Mouse (Mus musculus) thymus, adult 2 months (tissue): Measurements from ENCODE around the gene Tspan2. TPM values are rescaled to one million over a fixed set of nuclear protein-coding genes. Genes with fewer than 3 reads are reported as not detected.

Experiments
- DNase-seq: peaks from one replicate; pipeline ENCODE4 v3.0.0; 2021
- H3K27ac ChIP-seq: fragments of 200-500 bp; 2 replicates; pipeline ENCODE4 v1.5.1; 2012; ENCODE audit warnings: low read length, control low read depth; ENCODE audit not compliant: control insufficient read depth, insufficient read depth
- H3K27me3 ChIP-seq: fragments of 200-500 bp; 2 replicates; pipeline ENCODE4 v1.6.1; 2012; ENCODE audit warnings: mild to moderate bottlenecking, low read length, moderate library complexity, mixed read lengths; ENCODE audit not compliant: control insufficient read depth, insufficient read depth
- H3K36me3 ChIP-seq: fragments of 200-500 bp; 2 replicates; pipeline ENCODE4 v1.6.1; 2012; ENCODE audit warnings: mild to moderate bottlenecking, low read length, moderate library complexity; ENCODE audit not compliant: control insufficient read depth, insufficient read depth
- H3K4me1 ChIP-seq: fragments of 200-500 bp; replicated peaks from 2 replicates; pipeline ENCODE4 v1.6.1; 2012; ENCODE audit warnings: low read length; ENCODE audit not compliant: control insufficient read depth, insufficient read depth
- H3K4me3 ChIP-seq: fragments of 200-500 bp; 2 replicates; pipeline ENCODE4 v1.5.1; 2012; ENCODE audit warnings: mild to moderate bottlenecking, low read length, control low read depth, moderate library complexity; ENCODE audit not compliant: control insufficient read depth, insufficient read depth
- CTCF ChIP-seq: fragments of 200-500 bp; IDR thresholded peaks from 2 replicates; pipeline ENCODE4 v1.5.1; 2012; ENCODE audit warnings: mild to moderate bottlenecking, control low read depth, low read length, moderate library complexity, borderline replicate concordance; ENCODE audit not compliant: control insufficient read depth, poor library complexity, insufficient read depth; ENCODE audit errors: extremely low read depth
- POLR2A ChIP-seq: fragments of 200-500 bp; IDR thresholded peaks from 2 replicates; pipeline ENCODE4 v1.6.1; 2012; ENCODE audit warnings: mild to moderate bottlenecking, low read length, control low read depth, moderate library complexity; ENCODE audit not compliant: control insufficient read depth, poor library complexity, insufficient read depth; ENCODE audit errors: extremely low read depth
- WGBS: fragments of 180-500 bp; shearing (Covaris S2); methylation state at CpG from one replicate; pipeline ENCODE4 v1.1.7; 2018; 5-methylcytosine and 5-hydroxymethylcytosine counted together
- polyA plus RNA-seq: library from polyadenylated mRNA; depleted of rRNA; stranded (reverse); fragments of >200 nt; gene quantifications from 2 replicates; pipeline ENCODE4 v1.2.3, GENCODE M21; 2012

Gene Tspan2
- polyA plus RNA-seq, 1 experiment: 7.5 TPM

- H3K4me1 ChIP-seq: peaks cover 48% of the 10 kb centered on the region
- H3K4me3 ChIP-seq: no peak overlapping the region
- no peaks in the 10 kb centered on the region for H3K27me3 ChIP-seq
- no peak for DNase-seq
- TF ChIP-seq POLR2A (no peak), CTCF (no peak)
- no peaks in the 10 kb centered on the region for H3K36me3 ChIP-seq
- 66% methylated on average over 6 of the region's 6 CpGs for WGBS
- H3K27ac ChIP-seq: no peak overlapping the region
These were observed 405 bp upstream of the Tspan2 start for GRCm38 (mm10) chr3:102733936-102734312.

- peaks cover 47% of the 10 kb centered on the region for H3K4me1 ChIP-seq
- peak; percentile 65 for DNase-seq
These were observed 766 bp downstream of the Tspan2 start for GRCm38 (mm10) chr3:102735031-102735558.

GRCm38 (mm10) chr3:102735638-102736037 lies 1.3 kb downstream of the Tspan2 start:
- Histone ChIP-seq H3K27ac (no peak overlapping the region), H3K4me1 (peaks cover 47% of the 10 kb centered on the region), H3K27me3 (no peaks in the 10 kb centered on the region), H3K36me3 (no peaks in the 10 kb centered on the region), H3K4me3 (peak overlapping the region; percentile 73)
- TF ChIP-seq POLR2A: no peak
- TF ChIP-seq CTCF: no peak
- WGBS: 32% methylated on average over 6 of the region's 6 CpGs
- DNase-seq: no peak

More at GRCm38 (mm10) chr3:102735031-102735558, 766 bp downstream of the Tspan2 start:
- H3K27me3 ChIP-seq: no peaks in the 10 kb centered on the region
- no peak; the same call in 1 of the 2 replicates for TF ChIP-seq CTCF
- no peak for TF ChIP-seq POLR2A
- WGBS: under 1% methylated on average over 33 of the region's 33 CpGs
- H3K4me3 ChIP-seq: peak overlapping the region; percentile 73
- H3K36me3 ChIP-seq: no peaks in the 10 kb centered on the region
- no peak overlapping the region for H3K27ac ChIP-seq

GRCm38 (mm10) chr3:102736436-102736835 lies 2.1 kb downstream of the Tspan2 start:
- 31% methylated on average over 6 of the region's 6 CpGs for WGBS
- no peak for DNase-seq
- H3K36me3 ChIP-seq: no peaks in the 10 kb centered on the region
- H3K4me1 ChIP-seq: peaks cover 47% of the 10 kb centered on the region
- no peak overlapping the region for H3K27ac ChIP-seq
- H3K4me3 ChIP-seq: no peak overlapping the region
- TF ChIP-seq CTCF: no peak; the same call in 1 of the 2 replicates
- TF ChIP-seq POLR2A: no peak
- no peaks in the 10 kb centered on the region for H3K27me3 ChIP-seq

- Histone ChIP-seq H3K36me3 (no peaks in the 10 kb centered on the region), H3K4me1 (peaks cover 44% of the 10 kb centered on the region), H3K27ac (no peak overlapping the region), H3K4me3 (no peak overlapping the region), H3K27me3 (no peaks in the 10 kb centered on the region)
- no peak for DNase-seq
- WGBS: 80% methylated on average over 6 of the region's 6 CpGs
- TF ChIP-seq POLR2A (no peak), CTCF (no peak)
These were observed 2.8 kb downstream of the Tspan2 start for GRCm38 (mm10) chr3:102737106-102737505.

GRCm38 (mm10) chr3:102738161-102738901 lies 4.0 kb downstream of the Tspan2 start:
- no peak for DNase-seq
- H3K4me3 ChIP-seq: no peak overlapping the region
- no peaks in the 10 kb centered on the region for H3K27me3 ChIP-seq
- peaks cover 44% of the 10 kb centered on the region for H3K4me1 ChIP-seq
- peak overlapping the region; percentile 38; the same call in 1 of the 2 replicates for H3K27ac ChIP-seq
- TF ChIP-seq CTCF: no peak
- TF ChIP-seq POLR2A: no peak
- H3K36me3 ChIP-seq: no peaks in the 10 kb centered on the region
- 6% methylated on average over 10 of the region's 10 CpGs for WGBS
